Mouse (Mus musculus) limb, embryonic 12.5 days (tissue): ENCODE data around the gene Btrc. TPM values are rescaled to one million over a fixed set of nuclear protein-coding genes. Genes with fewer than 3 reads are reported as not detected.

Experiments used
- ATAC-seq: fragments of 200-750 bp; cut with Nextera tagmentation; 2 replicates; pipeline ENCODE4 v1.8.0; 2017; ENCODE audit warnings: low read depth, moderate TSS enrichment; ENCODE audit not compliant: insufficient number of reproducible peaks, insufficient read depth, low FRiP score, low TSS enrichment
- H3K27ac ChIP-seq: fragments of 300-500 bp; sonication (generic); 2 replicates; pipeline ENCODE4 v1.5.1; 2016; ENCODE audit warnings: mild to moderate bottlenecking, moderate library complexity
- H3K27me3 ChIP-seq: fragments of 300-500 bp; sonication (generic); 2 replicates; pipeline ENCODE4 v1.6.1; 2016; ENCODE audit warnings: mild to moderate bottlenecking, moderate library complexity
- H3K36me3 ChIP-seq: fragments of 300-500 bp; sonication (generic); 2 replicates; pipeline ENCODE4 v1.6.1; 2016; ENCODE audit warnings: mild to moderate bottlenecking, moderate library complexity
- H3K4me1 ChIP-seq: fragments of 300-500 bp; sonication (generic); replicated peaks from 2 replicates; pipeline ENCODE4 v1.6.1; 2016
- H3K4me2 ChIP-seq: fragments of 300-500 bp; sonication (generic); 2 replicates; pipeline ENCODE4 v1.6.1; 2016; ENCODE audit warnings: mild to moderate bottlenecking, moderate library complexity
- H3K4me3 ChIP-seq: fragments of 300-500 bp; sonication (generic); replicated peaks from 2 replicates; pipeline ENCODE4 v1.5.1; 2016; ENCODE audit warnings: mild to moderate bottlenecking
- H3K9ac ChIP-seq: fragments of 300-500 bp; sonication (generic); replicated peaks from 2 replicates; pipeline ENCODE4 v1.6.1; 2016; ENCODE audit warnings: mild to moderate bottlenecking, moderate library complexity
- H3K9me3 ChIP-seq: fragments of 300-500 bp; sonication (generic); 2 replicates; pipeline ENCODE4 v1.6.1; 2016; ENCODE audit warnings: mild to moderate bottlenecking, moderate library complexity
- WGBS: fragments of 180-500 bp; shearing (Covaris S2); methylation state at CpG from one replicate; pipeline ENCODE4 v1.1.7; 2016; 5-methylcytosine and 5-hydroxymethylcytosine counted together
- polyA plus RNA-seq: library from polyadenylated mRNA; unstranded; fragments of >200 nt; fragmentation: Nextera tagmentation; extraction: Ambion mirVana; gene quantifications from 2 replicates; pipeline ENCODE4 v1.2.1, GENCODE M21; 2016

Btrc gene
- polyA plus RNA-seq, 1 experiment from 2014 or later, result 55.7 TPM

DNA sequence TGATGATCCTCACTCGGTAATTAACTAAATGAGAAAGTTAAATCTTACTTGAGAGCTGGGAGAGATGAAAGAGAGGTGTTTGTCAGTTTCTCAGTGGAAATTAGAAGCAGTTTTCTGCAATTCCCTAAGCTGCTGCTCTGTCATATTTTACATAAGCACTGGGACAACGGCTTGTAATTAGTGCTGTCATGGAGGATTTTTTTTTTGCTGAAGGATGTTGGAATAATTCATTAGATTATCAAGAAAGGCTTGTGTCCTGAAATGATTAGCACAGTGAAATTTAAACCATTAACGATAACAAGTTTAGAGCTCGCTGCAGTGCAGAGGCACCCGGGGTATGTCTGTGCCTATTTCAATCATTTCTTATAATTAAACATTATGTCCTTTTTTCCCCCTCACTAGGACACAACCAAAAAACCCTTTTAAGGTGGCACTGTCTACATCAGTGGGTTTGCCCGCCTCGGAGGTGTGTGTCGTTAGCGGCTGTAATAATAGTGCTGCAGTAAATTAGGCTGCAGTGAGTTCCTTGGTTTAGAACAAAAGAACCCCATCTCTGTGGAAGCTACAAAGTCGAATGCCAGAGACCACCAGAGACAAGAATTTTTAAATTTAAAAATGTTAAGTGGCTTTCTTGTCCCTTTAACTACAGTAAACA, 130.7 kb downstream of the Btrc start:
- H3K4me1 ChIP-seq, result peaks cover 32% of the 10 kb centered on the region
- no peak for ATAC-seq
- no peak overlapping the region for H3K4me2 ChIP-seq
- H3K9ac ChIP-seq, result no peak overlapping the region
- no peaks in the 10 kb centered on the region for H3K9me3 ChIP-seq
- no peaks in the 10 kb centered on the region for H3K27me3 ChIP-seq
- no peak overlapping the region for H3K27ac ChIP-seq
- no peak overlapping the region for H3K4me3 ChIP-seq
- WGBS, result 29% methylated on average over 10 of the region's 10 CpGs
- H3K36me3 ChIP-seq, result no peaks in the 10 kb centered on the region

DNA sequence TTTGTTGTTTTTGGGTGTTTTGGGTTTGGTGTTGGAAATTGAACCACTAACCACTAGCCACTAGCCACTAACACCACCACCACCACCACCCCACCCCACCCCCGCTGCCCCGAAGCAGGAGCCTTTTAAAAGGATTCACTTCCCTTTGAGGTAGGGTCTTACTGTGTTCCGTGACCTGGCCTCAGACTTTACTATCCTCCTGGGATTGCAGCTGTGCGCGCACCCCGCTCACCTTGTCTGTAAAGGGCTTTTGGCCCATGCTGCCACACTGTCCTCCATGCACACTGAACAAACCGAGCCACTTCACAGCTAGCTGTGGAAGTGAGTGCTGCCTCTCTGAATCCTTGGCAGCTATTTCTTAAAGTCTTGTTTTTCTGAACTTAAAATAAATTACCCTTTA, 141.9 kb downstream of the Btrc start:
- Histone ChIP-seq H3K4me2 (no peak overlapping the region), H3K4me3 (no peak overlapping the region), H3K4me1 (peaks cover 4% of the 10 kb centered on the region), H3K9me3 (no peaks in the 10 kb centered on the region), H3K27ac (no peak overlapping the region), H3K36me3 (peaks cover 7% of the 10 kb centered on the region), H3K27me3 (no peaks in the 10 kb centered on the region), H3K9ac (no peak overlapping the region)
- 55% methylated on average over 7 of the region's 7 CpGs for WGBS
- no peak for ATAC-seq

DNA sequence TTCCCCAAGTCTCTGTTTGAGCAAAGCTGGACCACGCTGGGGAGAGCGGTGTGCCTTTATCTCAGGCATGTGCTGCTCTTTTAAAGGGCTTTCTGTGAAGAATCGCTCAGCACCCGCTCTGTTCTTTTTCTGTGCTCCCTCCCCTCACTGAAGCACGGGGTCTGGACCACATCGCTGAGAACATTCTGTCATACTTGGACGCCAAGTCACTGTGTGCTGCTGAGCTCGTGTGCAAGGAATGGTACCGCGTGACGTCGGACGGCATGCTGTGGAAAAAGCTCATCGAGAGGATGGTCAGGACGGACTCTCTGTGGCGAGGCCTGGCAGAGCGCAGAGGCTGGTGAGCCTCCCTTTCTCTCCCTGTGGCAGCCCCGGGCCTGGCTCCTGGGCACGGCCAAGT, 144.0 kb downstream of the Btrc start:
- no peaks in the 10 kb centered on the region for H3K27me3 ChIP-seq

DNA sequence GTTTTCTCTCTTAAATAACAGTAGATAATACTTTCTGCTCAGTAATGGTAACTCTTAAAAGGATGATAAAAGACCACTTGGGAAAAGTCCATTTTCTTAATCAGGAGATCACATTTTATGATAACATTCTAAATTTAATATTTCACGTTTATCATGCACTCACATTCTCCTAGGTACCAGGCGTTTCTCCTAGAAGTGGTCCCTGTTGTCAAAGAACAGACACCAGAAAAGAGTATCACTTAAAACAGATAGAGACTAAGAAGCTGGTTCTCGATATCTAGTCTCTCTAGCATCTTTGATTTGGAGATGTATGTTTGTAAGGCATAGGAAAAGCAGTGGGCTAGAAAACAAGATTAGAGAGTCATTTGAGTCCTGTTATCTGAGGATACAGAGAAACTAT, 147.1 kb downstream of the Btrc start:
- no peak overlapping the region for H3K9ac ChIP-seq
- WGBS, result 82% methylated on average over 3 of the region's 3 CpGs
- no peak overlapping the region for H3K4me2 ChIP-seq
- no peak overlapping the region for H3K4me3 ChIP-seq
- no peak overlapping the region for H3K27ac ChIP-seq
- H3K27me3 ChIP-seq, result no peaks in the 10 kb centered on the region
- no peak for ATAC-seq
- H3K9me3 ChIP-seq, result no peaks in the 10 kb centered on the region
- H3K4me1 ChIP-seq, result no peaks in the 10 kb centered on the region
- peaks cover 37% of the 10 kb centered on the region for H3K36me3 ChIP-seq

More for the DNA sequence above, 144.0 kb downstream of the Btrc start:
- WGBS, result 79% methylated on average over 19 of the region's 19 CpGs
- no peak overlapping the region for H3K4me3 ChIP-seq
- H3K4me2 ChIP-seq, result no peak overlapping the region
- H3K9me3 ChIP-seq, result no peaks in the 10 kb centered on the region
- no peak overlapping the region for H3K9ac ChIP-seq
- H3K36me3 ChIP-seq, result peaks cover 14% of the 10 kb centered on the region
- no peak overlapping the region for H3K27ac ChIP-seq
- H3K4me1 ChIP-seq, result peaks cover 4% of the 10 kb centered on the region
- ATAC-seq, result no peak

DNA sequence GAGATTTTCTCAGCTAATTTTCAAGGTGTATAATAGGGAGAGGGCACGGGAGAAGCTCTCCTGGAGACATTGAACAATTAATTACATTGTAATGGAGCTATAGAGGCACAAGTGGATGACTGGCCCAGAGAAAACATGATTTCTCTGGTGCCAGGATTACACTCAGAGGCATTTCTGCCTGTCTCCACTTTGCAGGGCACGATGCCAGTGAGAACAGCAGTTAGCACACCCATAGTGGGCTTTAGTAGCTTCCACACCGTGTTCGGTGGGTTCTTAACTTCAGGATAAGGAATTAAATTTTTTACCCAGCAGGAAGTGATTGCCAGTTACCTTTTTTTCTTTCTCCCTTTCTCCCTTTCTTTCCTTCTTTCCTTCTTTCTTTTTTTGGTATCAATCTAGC, 147.9 kb downstream of the Btrc start:
- H3K36me3 ChIP-seq, result peaks cover 44% of the 10 kb centered on the region
- 88% methylated on average over 4 of the region's 4 CpGs for WGBS
- no peaks in the 10 kb centered on the region for H3K4me1 ChIP-seq

DNA sequence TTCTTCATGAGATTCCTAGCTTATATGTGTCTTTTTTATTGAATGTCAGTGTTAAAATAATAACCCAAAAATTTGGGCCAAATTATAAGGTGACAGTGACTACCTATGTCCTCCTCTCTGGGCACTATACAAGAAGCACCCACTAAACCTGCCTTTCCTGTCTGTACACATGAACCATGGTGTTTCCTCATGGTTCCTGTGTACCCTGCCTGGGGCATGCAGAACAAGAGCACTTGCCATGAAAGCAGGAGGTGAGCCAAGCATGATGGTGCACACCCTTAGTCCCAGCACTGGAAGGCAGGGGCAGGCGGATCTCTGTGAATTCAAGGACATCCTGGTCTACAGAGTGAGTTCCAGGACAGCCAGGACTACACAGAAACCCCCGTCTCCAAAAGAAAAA, 151.8 kb downstream of the Btrc start:
- Histone ChIP-seq H3K9me3 (no peaks in the 10 kb centered on the region), H3K9ac (no peak overlapping the region)
- 96% methylated on average over 2 of the region's 2 CpGs for WGBS

More for the DNA sequence above, 147.9 kb downstream of the Btrc start:
- Histone ChIP-seq H3K4me3 (no peak overlapping the region), H3K9me3 (no peaks in the 10 kb centered on the region), H3K27ac (no peak overlapping the region), H3K4me2 (no peak overlapping the region), H3K27me3 (no peaks in the 10 kb centered on the region), H3K9ac (no peak overlapping the region)
- no peak for ATAC-seq

DNA sequence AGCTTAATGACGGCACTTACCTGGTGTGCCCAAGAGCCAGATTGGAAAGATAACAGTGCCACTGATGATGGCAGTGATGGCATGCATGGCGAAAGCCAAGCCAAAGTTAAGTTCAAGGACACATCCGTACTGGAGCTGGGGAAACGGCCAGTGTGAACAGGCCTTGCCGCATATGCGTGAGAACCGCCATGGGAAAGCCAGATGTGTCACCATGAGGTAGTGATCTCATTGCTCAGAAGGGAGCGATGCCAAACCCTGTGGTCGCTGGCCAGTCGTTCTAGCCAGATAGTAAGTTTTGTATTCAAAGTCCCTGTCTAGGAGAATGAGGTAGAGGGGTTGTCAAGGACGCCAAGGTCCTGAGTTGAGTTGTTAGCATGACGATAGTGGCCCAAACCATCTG, 152.7 kb downstream of the Btrc start:
- no peak for ATAC-seq
- no peak overlapping the region for H3K4me3 ChIP-seq
- WGBS, result 95% methylated on average over 12 of the region's 12 CpGs
- H3K9me3 ChIP-seq, result no peaks in the 10 kb centered on the region
- H3K27me3 ChIP-seq, result no peaks in the 10 kb centered on the region
- no peak overlapping the region for H3K9ac ChIP-seq
- no peaks in the 10 kb centered on the region for H3K4me1 ChIP-seq
- H3K27ac ChIP-seq, result no peak overlapping the region
- H3K4me2 ChIP-seq, result no peak overlapping the region
- peaks cover 82% of the 10 kb centered on the region for H3K36me3 ChIP-seq

More for the DNA sequence above, 151.8 kb downstream of the Btrc start:
- no peaks in the 10 kb centered on the region for H3K4me1 ChIP-seq
- H3K4me3 ChIP-seq, result no peak overlapping the region
- no peak overlapping the region for H3K4me2 ChIP-seq
- no peak for ATAC-seq
- H3K27me3 ChIP-seq, result no peaks in the 10 kb centered on the region
- peaks cover 73% of the 10 kb centered on the region for H3K36me3 ChIP-seq
- H3K27ac ChIP-seq, result no peak overlapping the region

DNA sequence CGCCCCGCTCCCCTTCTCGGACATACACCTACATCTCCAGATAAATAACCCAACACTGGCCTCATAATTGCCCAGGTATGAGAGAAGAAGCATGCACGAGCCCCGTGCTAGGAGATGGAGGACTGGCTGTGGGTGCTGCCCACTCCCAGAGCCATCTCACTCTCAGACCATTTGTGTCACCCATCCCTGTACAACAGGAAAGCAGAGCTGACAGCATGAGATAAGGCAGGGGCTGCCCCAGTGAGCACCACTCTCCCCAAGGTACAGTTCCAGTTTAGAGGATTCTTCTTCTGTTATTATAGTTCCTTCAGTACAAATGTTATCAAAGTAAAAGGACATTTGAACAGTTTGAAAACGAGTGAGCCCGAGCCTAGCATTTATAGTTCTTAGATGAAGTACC, 163.8 kb downstream of the Btrc start:
- Histone ChIP-seq H3K36me3 (peaks cover 80% of the 10 kb centered on the region), H3K9me3 (no peaks in the 10 kb centered on the region), H3K4me1 (no peaks in the 10 kb centered on the region), H3K9ac (no peak overlapping the region), H3K4me2 (no peak overlapping the region), H3K4me3 (no peak overlapping the region), H3K27me3 (no peaks in the 10 kb centered on the region), H3K27ac (no peak overlapping the region)
- no peak for ATAC-seq
- WGBS, result 83% methylated on average over 7 of the region's 7 CpGs

DNA sequence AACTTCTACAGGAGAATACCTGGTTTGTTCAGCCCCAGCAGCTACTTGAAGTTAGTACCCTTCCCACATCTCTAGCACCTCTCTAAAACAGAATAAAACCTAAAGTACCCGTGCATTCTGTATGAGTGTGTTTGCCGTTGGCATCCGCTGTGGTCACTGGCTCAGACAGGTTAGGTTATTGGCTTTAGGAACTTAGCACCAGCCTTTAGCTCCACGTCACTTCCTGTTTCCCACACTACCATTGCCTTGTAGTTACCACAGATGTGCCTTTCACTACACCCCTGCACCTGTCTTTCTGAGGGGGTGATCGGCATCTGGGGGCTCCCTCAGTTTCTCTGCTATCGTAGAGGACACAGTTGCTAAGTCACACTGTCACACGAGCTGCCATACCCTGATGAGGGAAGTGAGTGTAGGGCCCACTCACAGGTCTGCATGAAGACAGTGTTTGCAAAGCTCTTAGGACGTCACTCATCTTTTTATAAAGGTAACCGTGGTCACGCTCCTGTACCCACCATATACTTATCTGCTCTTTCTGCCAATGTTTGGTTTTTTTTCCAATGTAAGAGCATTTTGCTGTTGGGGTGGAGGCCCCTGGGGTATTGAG, 164.5 kb downstream of the Btrc start:
- Histone ChIP-seq H3K4me3 (no peak overlapping the region), H3K27ac (no peak overlapping the region), H3K27me3 (no peaks in the 10 kb centered on the region), H3K4me2 (no peak overlapping the region), H3K9ac (no peak overlapping the region), H3K9me3 (no peaks in the 10 kb centered on the region), H3K4me1 (no peaks in the 10 kb centered on the region), H3K36me3 (peaks cover 73% of the 10 kb centered on the region)
- ATAC-seq, result no peak
- 92% methylated on average over 10 of the region's 10 CpGs for WGBS

DNA sequence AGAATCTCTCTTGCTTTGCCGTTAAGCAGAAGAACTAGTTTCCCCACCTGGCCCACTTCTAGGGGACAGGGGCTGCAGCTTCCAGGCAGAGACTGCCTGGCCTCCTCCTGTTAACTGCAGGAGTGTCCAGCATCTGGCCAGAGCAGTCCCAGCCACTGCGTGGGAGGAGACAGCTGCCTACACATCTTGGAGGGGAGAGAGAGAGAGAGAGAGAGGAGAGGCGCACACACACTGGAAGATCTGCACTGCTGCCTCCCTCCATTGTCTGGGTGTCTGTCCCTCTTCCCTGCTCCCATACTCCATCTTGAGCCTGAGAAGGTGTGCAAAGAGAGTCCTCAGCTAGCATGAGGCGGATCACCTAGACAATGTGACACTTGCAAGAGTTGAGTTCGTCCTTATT, 165.8 kb downstream of the Btrc start:
- H3K4me1 ChIP-seq, result peaks cover 4% of the 10 kb centered on the region
- H3K4me2 ChIP-seq, result no peak overlapping the region
- ATAC-seq, result no peak
- no peak overlapping the region for H3K9ac ChIP-seq
- 82% methylated on average over 5 of the region's 5 CpGs for WGBS
- no peaks in the 10 kb centered on the region; the same call in 1 of the 2 replicates for H3K27me3 ChIP-seq
- H3K4me3 ChIP-seq, result no peak overlapping the region
- peaks cover 63% of the 10 kb centered on the region for H3K36me3 ChIP-seq
- H3K27ac ChIP-seq, result no peak overlapping the region
- no peaks in the 10 kb centered on the region for H3K9me3 ChIP-seq

DNA sequence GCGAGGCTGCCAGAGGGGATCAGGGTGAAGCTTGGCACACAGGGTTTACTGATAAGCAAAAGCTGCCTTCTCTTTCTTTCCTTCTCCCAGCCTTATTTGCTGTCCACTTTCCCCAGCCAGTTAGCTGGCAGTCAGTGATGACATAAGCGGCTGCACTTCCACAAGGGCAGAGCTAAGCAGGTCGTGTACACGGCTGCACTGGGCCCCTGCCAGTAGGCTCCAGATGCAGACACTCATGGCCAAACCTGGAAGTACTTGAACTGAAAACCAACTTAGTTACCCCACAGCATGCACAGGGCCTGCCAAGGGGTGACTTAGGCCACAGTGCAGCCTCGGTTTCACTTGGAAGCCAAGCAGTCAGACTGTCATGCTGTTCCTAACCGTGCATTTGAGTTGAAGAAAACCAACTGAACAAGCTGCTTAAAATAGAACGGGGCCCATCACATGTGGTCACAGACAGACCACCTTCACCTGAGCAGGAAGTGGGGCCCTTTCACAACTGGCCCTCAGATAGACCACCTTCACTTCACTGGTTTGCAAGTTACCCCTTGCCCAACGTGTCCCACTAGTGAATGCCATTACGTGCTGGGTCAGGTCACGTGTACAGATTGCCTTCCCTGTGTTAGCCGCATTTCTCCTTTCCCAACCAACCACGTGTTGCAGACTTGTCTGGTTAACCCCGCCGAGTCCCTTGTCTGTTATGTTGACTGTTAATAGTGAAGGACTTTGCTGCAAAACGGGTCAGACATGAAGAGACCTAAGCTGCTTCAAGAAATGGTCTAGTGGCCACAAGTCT, 166.9 kb downstream of the Btrc start:
- Histone ChIP-seq H3K4me1 (peaks cover 15% of the 10 kb centered on the region), H3K4me3 (no peak overlapping the region), H3K9me3 (no peaks in the 10 kb centered on the region), H3K36me3 (peaks cover 53% of the 10 kb centered on the region), H3K4me2 (no peak overlapping the region), H3K27me3 (peaks cover under 1% of the 10 kb centered on the region; the same call in 1 of the 2 replicates), H3K9ac (no peak overlapping the region), H3K27ac (no peak overlapping the region)
- 77% methylated on average over 15 of the region's 15 CpGs for WGBS
- ATAC-seq, result no peak
